Mouse (Mus musculus): ENCODE measurements around the gene Hes3. TPM values are rescaled to one million over a fixed set of nuclear protein-coding genes. Genes with fewer than 3 reads are reported as not detected.

Hes3 gene
- polyA plus RNA-seq, 1 experiment, result not detected

DNA sequence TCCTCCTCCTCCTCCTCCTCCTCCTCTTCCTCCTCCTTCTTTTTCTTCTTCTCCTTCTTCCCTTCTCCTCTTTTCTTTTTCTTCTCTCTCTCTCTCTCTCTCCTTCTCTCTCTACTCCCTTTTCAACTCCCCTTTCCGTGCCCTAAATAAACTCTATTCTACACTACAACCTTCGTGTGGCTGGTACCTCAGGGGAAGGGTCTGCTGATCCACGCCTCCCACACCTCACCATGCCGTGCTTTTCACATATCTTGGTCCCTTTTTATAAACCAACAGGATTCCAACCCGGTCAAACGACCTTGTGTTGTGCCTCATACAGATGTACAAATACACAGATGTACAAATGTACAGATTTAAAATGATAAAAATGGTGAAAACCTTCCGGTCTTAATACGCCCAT is 4.9 kb upstream of the Hes3 start:
- Histone ChIP-seq H3K4me1 (ENCODE audit: control insufficient read depth, insufficient read depth, low read length) (peaks cover 7% of the 10 kb centered on the region; the same call in 1 of the 2 replicates), H3K4me3 (replicated peaks; ENCODE audit: extremely low read depth, low read depth, low read length) (peak overlapping the region; percentile 67)
- TF ChIP-seq CTCF (IDR thresholded peaks at IDR 0.05; ENCODE audit: insufficient read depth, low read length) (no peak), POLR2A (IDR thresholded peaks at IDR 0.05; ENCODE audit: borderline replicate concordance, extremely low read depth, low read depth, low read length) (no peak)
- DNase-seq, result no peak
- 4% methylated on average over 8 of the region's 8 CpGs for WGBS

DNA sequence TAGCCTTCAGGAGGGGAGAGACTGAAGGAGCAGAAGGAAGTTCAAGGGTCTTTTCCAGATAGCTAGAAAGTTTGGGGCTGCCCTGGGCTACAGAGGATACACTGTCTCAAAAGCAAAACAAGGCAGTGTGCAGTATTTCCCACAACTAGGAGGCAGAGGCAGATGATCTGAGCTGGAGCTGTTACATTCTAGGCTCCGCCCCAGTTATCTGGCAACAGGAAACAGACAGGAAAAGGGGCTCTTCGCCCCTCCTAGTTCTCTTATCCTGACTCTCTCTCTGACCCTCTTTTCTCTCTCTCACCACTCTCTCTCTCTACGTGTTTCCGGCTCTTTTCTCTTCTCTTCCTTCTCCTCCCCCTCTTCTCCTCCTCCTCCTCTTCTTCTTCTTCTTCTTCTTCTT is 4.5 kb upstream of the Hes3 start:
- 17% methylated on average over 4 of the region's 4 CpGs for WGBS
- no peak overlapping the region for H3K4me3 ChIP-seq (replicated peaks; ENCODE audit: extremely low read depth, low read depth, low read length)
- TF ChIP-seq CTCF (IDR thresholded peaks at IDR 0.05; ENCODE audit: insufficient read depth, low read length), result no peak
- no peak for TF ChIP-seq POLR2A (IDR thresholded peaks at IDR 0.05; ENCODE audit: borderline replicate concordance, extremely low read depth, low read depth, low read length)
- H3K4me1 ChIP-seq (ENCODE audit: control insufficient read depth, insufficient read depth, low read length), result peaks cover 7% of the 10 kb centered on the region; the same call in 1 of the 2 replicates
- no peak for DNase-seq

- TF ChIP-seq CTCF (IDR thresholded peaks at IDR 0.05; ENCODE audit: insufficient read depth, low read length) (0 out of 2 replicates have a peak, but pooled peaks have one; percentile 2), POLR2A (IDR thresholded peaks at IDR 0.05; ENCODE audit: borderline replicate concordance, extremely low read depth, low read depth, low read length) (no peak)
- Histone ChIP-seq H3K4me1 (ENCODE audit: control insufficient read depth, insufficient read depth, low read length) (peaks cover 7% of the 10 kb centered on the region; the same call in 1 of the 2 replicates), H3K4me3 (replicated peaks; ENCODE audit: extremely low read depth, low read depth, low read length) (no peak overlapping the region)
- no peak for DNase-seq
- WGBS, result 33% methylated on average over 10 of the region's 10 CpGs
These were observed 2.9 kb upstream of the Hes3 start for GRCm38 (mm10) chr4:152294188-152294929.

DNA sequence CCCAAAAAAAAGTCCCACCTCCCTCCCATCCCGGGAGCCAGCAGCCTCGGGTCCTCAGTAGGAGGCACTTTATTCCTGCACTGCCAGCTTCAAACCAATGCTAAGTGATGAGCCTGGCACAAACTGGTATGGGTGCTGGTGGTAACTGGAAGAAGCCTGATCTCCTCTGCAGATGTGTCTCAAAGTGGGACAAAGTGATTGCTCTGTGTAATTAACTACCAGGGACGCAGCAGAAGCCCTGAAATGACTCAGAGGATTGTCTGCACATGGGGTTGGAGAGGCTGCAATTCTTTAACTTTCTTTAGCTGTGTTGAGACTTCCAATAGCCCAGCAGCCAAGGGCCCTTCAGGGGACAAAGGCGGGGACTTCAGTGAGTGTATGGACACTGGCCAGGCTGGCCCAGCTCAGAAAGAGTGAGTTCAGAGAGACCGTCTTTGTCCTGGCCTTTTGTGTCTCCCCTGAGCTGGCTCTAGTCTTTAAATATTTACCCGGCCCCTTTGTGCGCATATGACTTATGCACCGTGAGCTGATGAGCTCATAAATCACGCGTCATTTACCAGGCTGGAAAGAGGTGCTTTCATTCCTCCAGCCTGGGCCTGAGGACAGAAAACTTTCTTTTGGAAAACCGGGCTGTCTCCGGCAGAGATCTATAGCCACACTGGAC is 772 bp upstream of the Hes3 start:
- no peak for TF ChIP-seq CTCF (IDR thresholded peaks at IDR 0.05; ENCODE audit: insufficient read depth, low read length)
- no peak for TF ChIP-seq POLR2A (IDR thresholded peaks at IDR 0.05; ENCODE audit: borderline replicate concordance, extremely low read depth, low read depth, low read length)
- Histone ChIP-seq H3K4me1 (ENCODE audit: control insufficient read depth, insufficient read depth, low read length) (peaks cover 2% of the 10 kb centered on the region; the same call in 1 of the 2 replicates), H3K4me3 (replicated peaks; ENCODE audit: extremely low read depth, low read depth, low read length) (no peak overlapping the region)
- WGBS, result 30% methylated on average over 12 of the region's 12 CpGs
- no peak for DNase-seq

- H3K4me3 ChIP-seq (replicated peaks; ENCODE audit: extremely low read depth, low read depth, low read length), result no peak overlapping the region
- 31% methylated on average over 11 of the region's 11 CpGs for WGBS
- DNase-seq, result no peak
- TF ChIP-seq POLR2A (IDR thresholded peaks at IDR 0.05; ENCODE audit: borderline replicate concordance, extremely low read depth, low read depth, low read length), result no peak
- no peak for TF ChIP-seq CTCF (IDR thresholded peaks at IDR 0.05; ENCODE audit: insufficient read depth, low read length)
- H3K4me1 ChIP-seq (ENCODE audit: control insufficient read depth, insufficient read depth, low read length), result no peaks in the 10 kb centered on the region
These were observed 471 bp downstream of the Hes3 start for GRCm38 (mm10) chr4:152290991-152291390.

DNA sequence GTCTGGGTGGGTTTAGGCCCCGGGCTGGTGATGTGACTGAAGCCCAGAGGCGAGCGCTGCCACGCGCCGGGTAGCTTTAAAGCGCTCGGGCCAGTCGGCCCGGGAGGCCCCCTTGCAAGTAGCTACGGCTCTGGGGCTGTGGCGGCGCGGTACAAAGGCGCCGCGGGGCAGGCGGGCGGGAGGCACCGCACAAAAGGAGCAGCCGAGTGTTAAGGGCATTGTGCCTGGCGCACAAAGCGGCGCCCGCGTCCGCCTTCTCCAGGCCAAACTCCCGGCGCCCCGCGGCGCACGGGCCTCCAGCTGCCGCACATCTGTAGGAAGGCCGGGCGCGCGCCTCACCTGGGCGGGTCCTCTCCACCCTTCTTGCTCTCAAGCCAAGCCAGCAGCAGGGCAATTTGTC is 1.1 kb downstream of the Hes3 start:
- DNase-seq, result no peak
- Histone ChIP-seq H3K4me1 (ENCODE audit: control insufficient read depth, insufficient read depth, low read length) (no peaks in the 10 kb centered on the region), H3K4me3 (replicated peaks; ENCODE audit: extremely low read depth, low read depth, low read length) (no peak overlapping the region)
- 2% methylated on average over 39 of the region's 39 CpGs for WGBS
- TF ChIP-seq CTCF (IDR thresholded peaks at IDR 0.05; ENCODE audit: insufficient read depth, low read length) (no peak), POLR2A (IDR thresholded peaks at IDR 0.05; ENCODE audit: borderline replicate concordance, extremely low read depth, low read depth, low read length) (no peak)

DNA sequence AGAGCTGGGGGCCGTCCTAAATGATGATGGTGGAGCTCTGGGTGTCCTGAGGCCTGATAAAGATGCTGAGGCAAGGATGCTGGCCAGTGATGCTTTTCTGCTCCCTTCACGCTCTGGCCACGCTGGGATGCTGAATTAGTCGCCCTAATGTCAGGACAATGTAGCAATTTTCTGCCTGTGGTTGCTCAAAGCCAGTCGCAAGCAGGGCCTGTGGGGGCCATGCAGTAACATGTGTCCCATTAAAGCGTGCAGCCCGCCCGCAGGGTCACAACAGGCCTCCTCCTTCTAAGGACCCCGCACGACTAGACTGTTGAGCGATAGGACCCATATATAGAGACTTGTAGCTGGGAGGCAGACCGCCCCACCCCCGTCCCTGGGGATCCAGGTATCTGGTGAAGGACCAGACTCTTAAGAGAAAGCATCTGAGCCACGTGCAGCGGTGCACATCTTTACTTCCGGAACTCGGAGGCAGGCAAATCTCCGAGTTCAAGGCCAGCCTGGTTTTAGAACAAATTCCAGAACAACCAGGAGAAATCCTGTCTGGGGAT is 3.0 kb downstream of the Hes3 start:
- Histone ChIP-seq H3K4me3 (replicated peaks; ENCODE audit: extremely low read depth, low read depth, low read length) (no peak overlapping the region), H3K4me1 (ENCODE audit: control insufficient read depth, insufficient read depth, low read length) (peaks cover under 1% of the 10 kb centered on the region; the same call in 1 of the 2 replicates)
- WGBS, result 53% methylated on average over 18 of the region's 18 CpGs
- no peak for DNase-seq
- no peak for TF ChIP-seq POLR2A (IDR thresholded peaks at IDR 0.05; ENCODE audit: borderline replicate concordance, extremely low read depth, low read depth, low read length)
- TF ChIP-seq CTCF (IDR thresholded peaks at IDR 0.05; ENCODE audit: insufficient read depth, low read length), result no peak

DNA sequence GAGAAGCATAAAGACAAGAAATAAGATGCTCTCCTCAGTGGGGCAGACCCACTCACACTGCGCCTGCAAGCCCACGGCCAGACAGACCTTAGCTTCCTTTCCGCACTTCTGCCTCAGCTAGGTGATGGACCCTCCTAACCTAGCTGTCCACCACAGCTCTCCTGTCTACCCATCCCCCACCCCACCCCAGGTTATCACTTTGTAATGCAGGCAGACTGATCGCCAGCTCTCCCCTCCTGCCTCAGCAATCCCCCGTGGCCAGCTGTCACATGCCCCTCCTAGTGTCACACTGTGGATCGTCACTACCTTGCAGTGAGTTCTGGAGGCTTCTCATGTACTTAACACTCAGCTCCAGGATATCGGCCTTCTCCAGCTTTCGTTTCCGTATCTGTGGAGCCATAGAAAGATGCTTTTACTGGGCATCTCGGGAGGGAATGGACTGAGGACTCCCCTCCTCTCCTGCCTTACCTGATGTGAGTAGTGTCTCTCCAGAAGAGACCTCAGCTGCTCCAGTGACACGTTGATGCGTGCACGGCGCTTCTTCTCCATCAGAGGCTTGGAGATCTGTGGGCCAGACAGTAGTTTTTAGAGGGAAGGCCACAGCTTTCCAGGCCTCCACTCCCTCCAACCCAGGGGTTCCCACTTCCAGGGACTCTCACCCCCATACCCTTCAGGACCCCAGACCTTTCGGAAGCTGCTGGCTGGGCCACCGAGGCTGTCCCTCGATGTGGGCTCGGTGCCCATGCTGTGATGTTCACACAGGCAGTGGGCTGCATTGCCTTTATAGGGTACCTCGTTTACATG is 3.9 kb downstream of the Hes3 start:
- TF ChIP-seq CTCF (IDR thresholded peaks at IDR 0.05; ENCODE audit: insufficient read depth, low read length), result no peak
- WGBS, result 20% methylated on average over 19 of the region's 19 CpGs

DNA sequence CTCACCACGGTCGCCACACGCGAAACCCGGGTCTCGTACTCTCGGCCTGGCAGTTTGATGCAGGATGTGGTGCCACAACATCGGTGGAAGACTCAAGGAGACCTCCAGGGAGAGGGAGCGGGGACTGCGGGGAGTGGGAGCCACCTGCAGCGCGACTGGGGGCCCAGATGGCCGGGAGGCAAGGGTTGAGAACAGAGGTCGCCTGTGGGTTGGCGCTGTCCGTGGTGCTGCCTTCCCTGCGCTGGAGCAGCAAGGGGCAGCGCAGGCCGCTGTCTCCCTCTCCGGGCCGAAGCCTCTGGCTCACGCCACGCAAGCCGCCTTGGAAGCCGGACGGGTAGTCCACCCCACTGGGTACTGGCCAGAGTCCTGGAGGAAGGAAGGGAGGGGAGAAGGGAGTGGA is 4.6 kb downstream of the Hes3 start:
- no peak for TF ChIP-seq POLR2A (IDR thresholded peaks at IDR 0.05; ENCODE audit: borderline replicate concordance, extremely low read depth, low read depth, low read length)
- TF ChIP-seq CTCF (IDR thresholded peaks at IDR 0.05; ENCODE audit: insufficient read depth, low read length), result no peak
- WGBS, result 7% methylated on average over 26 of the region's 26 CpGs
- Histone ChIP-seq H3K4me1 (ENCODE audit: control insufficient read depth, insufficient read depth, low read length) (peaks cover 3% of the 10 kb centered on the region; the same call in 1 of the 2 replicates), H3K4me3 (replicated peaks; ENCODE audit: extremely low read depth, low read depth, low read length) (no peak overlapping the region)
- DNase-seq, result peak; percentile 44

More for the DNA sequence above, 3.9 kb downstream of the Hes3 start:
- H3K4me1 ChIP-seq (ENCODE audit: control insufficient read depth, insufficient read depth, low read length), result peaks cover 3% of the 10 kb centered on the region; the same call in 1 of the 2 replicates
- no peak overlapping the region for H3K4me3 ChIP-seq (replicated peaks; ENCODE audit: extremely low read depth, low read depth, low read length)
- no peak for DNase-seq
